Mouse (Mus musculus) A20 (cell line): ENCODE measurements around the gene Nccrp1.

Source experiments
- DNase-seq: peaks from one replicate; pipeline ENCODE4 v3.0.0-alpha.2; 2011; ENCODE audit warnings: low read depth, low spot score

Nccrp1 gene

DNA sequence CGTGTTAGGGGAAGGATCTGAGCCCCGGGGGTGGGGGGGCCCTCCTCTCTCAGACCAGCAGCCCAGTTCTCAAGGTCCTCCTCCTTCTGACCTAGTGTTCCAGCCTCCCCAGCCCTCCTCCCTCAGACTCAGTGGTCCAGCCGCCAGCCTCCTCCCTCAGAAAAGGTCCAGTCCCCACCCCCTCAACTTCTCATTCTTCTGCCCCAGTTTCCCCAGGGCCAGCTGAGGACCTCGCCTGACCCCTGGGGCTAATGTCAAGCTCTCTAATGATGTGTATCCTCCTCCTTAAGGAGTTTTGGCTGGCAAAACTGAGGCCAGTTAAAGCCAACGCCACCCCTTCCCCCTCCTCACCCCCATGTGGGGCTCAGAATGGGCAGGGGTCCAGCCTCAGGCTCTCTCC lies at the start of gene Nccrp1:
Gene Nccrp1 (minus strand): TSS at position 101 of the 400 bp plus-strand sequence.
- DNase-seq: no peak

DNA sequence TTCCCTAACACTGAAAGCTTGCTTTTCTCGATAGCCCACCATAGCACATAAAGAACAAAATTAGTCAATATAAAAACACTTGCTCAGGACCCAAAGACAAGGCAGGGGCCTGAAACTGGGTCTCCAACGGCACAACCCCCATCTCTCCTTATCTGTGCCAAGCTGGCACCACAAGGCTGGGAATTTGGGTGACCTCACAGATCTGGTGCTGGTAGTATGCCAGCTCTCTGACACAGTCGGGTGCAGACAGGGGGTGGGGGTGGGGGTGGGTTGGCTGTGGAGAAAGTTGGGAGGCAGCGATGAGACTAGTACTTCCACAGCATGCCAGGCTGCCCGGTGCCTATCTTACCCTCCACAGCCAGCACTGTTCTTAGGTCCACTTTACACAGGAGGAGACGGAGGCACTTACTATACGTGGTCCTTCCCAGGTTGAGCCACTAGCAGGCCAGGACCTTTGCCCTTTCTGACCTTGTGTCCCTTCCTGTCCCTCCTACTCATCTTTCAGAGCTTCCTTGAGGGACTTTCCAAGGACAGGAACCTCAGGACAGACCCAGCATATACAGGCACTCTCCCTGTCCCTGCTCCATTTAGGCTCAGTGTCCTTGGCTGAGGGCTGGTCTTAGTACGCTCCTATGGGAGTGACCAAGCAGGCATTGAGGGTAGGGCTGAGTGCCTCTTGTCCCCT lies 48.8 kb upstream of the Nccrp1 start:
- DNase-seq: no peak

- DNase-seq: peak; percentile 79
Observed at GRCm38 (mm10) chr7:28593206-28594111, 46.4 kb upstream of the Nccrp1 start.

GRCm38 (mm10) chr7:28591862-28592261 lies 44.8 kb upstream of the Nccrp1 start:
- DNase-seq: no peak

DNA sequence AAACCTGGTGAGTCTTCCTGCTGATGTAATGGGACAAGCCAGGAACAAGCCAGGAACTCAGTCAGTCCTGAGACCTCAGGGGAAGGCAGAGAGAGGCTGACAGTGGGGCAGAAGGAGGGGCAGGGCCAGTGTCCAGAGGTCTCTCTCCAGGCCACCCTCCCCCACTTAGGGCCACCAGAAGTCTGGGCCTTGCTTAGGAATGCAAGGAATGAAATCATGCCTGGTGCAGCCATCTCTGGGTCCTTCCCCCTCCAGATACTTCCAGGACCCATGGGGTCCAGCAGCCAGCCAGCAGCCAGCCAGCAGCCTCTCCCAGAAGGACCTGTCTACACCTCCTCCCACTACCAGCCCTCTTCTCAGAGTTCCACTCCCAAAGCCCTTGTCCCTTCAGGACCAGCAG lies 40.6 kb upstream of the Nccrp1 start:
- DNase-seq: no peak

DNA sequence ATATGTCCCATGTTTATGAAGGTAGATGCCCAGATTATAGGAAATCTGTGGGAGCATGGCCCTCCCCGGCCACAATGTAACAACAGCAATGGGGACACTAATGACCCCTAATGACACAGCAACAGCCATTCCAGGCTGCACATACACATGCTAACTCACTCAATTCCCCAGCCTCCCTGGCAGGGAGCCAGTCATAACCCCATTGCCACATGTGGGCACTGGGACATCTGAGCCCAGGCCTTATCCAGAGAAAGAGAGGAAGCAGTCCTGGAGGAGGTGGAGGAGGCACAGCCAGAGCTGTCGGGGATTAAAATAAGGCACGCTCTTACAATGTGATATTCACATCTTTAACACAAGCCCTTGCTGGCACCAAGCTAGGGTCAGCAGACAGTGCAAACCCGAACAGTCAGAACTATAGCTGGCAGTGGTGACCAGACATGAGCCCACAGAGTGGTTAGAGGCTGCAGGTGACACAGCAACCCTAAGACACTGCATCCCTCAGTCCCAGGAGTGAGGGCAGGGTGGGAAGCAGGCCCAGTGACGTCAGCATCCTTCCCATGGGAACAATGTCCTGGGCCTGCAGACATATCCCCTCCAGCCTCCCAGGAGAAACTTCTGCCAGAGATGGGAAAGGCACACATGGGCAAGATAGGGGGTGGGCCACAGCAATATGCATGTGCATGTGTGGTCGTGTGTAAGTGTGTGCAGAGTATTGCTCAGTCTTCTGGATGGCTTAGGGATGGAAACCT lies 39.8 kb upstream of the Nccrp1 start:
- DNase-seq: no peak

DNA sequence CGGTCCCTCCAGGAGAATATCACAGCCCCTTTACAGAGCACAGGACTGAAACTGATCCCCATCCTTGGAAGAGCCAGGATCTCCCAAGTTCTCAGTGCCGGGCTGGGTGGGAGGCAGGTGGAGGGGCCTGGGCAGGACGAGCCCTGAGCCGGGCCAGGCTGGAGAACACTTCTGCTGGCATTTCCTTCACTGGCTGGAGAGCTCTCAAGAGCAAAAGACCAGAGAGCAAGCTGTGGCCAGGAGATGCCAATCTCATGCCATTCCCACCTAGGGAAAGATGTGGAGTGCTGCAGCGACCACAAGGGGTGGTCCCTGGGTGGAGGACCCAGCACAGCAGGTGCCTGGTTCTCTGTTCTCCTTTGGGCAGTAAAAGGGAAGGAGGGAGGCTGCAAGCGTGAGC lies 37.9 kb upstream of the Nccrp1 start:
- no peak for DNase-seq

DNA sequence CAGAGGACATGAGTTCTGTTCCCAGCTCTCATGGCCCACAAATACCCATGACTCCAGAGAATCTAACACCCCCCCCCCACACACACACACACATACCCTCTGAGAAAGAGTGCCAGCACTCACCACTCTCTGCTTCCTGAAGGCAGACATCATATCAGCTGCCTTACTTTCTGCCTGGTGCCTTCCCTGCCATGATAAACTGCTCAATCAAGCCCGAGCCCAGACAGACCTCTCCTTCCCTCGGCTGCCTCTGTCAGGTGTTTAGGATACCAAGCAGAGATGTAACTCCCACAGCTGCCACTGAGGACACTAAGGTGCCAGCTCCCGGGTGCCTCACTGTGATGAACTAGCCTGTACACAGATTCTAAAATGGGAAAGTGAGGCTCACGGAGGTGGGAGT lies 37.4 kb upstream of the Nccrp1 start:
- DNase-seq: no peak

GRCm38 (mm10) chr7:28583570-28584344 lies 36.7 kb upstream of the Nccrp1 start:
- DNase-seq: no peak

GRCm38 (mm10) chr7:28582841-28583240 lies 35.8 kb upstream of the Nccrp1 start:
- DNase-seq: no peak

GRCm38 (mm10) chr7:28581721-28582120 lies 34.7 kb upstream of the Nccrp1 start:
- DNase-seq: peak; percentile 24

DNA sequence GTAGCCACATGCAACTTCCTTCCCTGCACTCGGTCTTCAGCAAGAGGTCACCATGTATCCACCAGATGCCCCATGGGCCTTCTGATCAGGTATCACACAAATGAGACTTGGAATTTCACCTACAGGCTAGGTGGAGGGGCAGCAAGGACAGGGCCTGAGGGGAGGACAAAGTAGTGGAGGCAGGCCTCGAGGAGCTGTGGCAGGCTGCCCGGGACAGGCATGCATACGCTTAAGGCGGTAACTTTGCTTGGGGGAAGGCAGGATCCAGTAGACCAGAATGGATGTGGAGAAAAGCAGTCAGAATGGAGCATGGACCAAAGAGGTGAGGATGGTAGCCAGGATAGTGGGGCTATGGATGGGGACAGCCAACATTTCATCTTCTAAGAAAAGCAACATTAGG lies 32.8 kb upstream of the Nccrp1 start:
- no peak for DNase-seq

- no peak for DNase-seq
Observed at GRCm38 (mm10) chr7:28578543-28579053, 31.5 kb upstream of the Nccrp1 start.

- no peak for DNase-seq
Observed at GRCm38 (mm10) chr7:28577826-28578542, 30.9 kb upstream of the Nccrp1 start.

DNA sequence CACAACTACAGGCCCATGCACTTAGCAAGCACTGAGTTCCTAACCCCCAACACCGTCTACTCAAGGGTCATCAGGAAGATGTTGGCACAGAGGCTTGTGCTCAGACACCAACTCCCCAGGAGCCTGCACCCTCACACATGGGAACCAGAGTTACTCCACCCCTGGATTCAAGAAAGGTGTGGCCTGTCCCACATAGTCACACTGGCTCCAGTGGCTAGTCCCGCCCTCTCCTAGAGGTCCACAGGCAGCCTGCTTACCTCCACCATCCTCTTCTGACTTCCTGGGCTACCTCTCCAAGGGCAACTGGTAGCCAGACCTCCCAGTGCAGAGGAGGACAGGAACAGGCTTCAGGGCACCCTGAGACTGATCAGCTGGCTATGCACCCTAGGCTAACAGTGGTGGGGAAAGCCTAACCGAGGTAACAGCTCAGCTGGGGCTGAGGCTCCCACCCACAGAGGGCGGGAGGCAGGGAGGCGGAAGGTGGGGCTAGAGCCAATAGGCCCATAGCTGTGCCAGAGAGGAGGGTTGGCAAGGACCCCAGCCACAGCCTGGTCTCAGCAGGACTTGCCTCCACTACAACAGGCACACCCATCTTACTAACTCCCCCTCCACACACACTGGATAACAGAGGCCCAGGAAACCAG lies 29.3 kb upstream of the Nccrp1 start:
- DNase-seq: no peak

GRCm38 (mm10) chr7:28575597-28575996 lies 28.5 kb upstream of the Nccrp1 start:
- DNase-seq: no peak

- no peak for DNase-seq
Observed at GRCm38 (mm10) chr7:28573236-28573635, 26.2 kb upstream of the Nccrp1 start.

GRCm38 (mm10) chr7:28572689-28573088 lies 25.6 kb upstream of the Nccrp1 start:
- DNase-seq: no peak

GRCm38 (mm10) chr7:28570982-28571682 lies 24.1 kb upstream of the Nccrp1 start:
- no peak for DNase-seq
